27 mouse cellular contexts compared by ENCODE assay signal in the genomic region with DNA sequence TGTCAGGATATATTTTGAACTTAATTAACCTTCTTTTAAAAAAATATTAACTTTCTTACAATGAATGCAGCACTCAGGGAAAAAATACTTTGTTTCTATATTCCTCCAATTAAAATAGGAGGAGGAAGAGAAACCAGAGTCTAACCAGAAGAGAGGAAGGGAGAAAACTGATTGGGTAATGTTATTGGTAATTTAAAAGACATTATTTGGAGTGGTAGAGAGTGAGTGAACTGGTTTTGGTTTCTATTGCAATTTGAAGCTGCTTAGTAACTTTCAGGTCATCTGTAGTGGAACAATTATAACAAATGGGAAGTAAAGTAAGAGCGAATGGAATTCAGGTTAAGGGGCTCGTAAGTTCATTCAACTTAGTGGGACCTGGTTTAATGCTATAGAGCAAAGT.
"Had no signal": no experiment of that assay in that cellular context is flagged by ENCODE, and none has a peak within 500 bp of the region (broad histone marks: within the 10 kb centered on the region; RNA-seq: fewer than 3 reads in every experiment).

No protein-coding gene starts in this region.

- H3K27me3 ChIP-seq: heart, embryonic 12.5 days; hindbrain, embryonic 12.5 days; kidney, embryonic 15.5 days; limb, embryonic 13.5 days; limb, embryonic 15.5 days; liver, embryonic 12.5 days had no signal

- H3K36me3 ChIP-seq: heart, embryonic 10.5 days; heart, embryonic 12.5 days; hindbrain, embryonic 10.5 days; hindbrain, embryonic 12.5 days; kidney, embryonic 15.5 days; limb, embryonic 13.5 days; limb, embryonic 15.5 days; liver, embryonic 12.5 days had no signal

- ATAC-seq: hindbrain, embryonic 16.5 days; inflammation-experienced regulatory T-cells, adult 6 months; intestine, embryonic 16.5 days; liver, embryonic 12.5 days had no signal

- DNase-seq: gastrocnemius, postnatal 14 days; gastrocnemius, postnatal 36 days; heart, adult 18-20 months; heart, postnatal 10 days; heart, postnatal 4 days; kidney, adult 11 months; kidney, adult 2 months; kidney, adult 9 months; kidney, postnatal 14 days; kidney, postnatal 36 days; layer of hippocampus, adult 9-11 months; layer of hippocampus, postnatal 36 days; left cerebral cortex, postnatal 4 days had no signal

- H3K9me3 ChIP-seq: heart, embryonic 10.5 days; hindbrain, embryonic 10.5 days; hindbrain, embryonic 12.5 days; kidney, embryonic 15.5 days; limb, embryonic 15.5 days; liver, embryonic 12.5 days had no signal

- H3K4me3 ChIP-seq: heart, embryonic 10.5 days; heart, embryonic 12.5 days; hindbrain, embryonic 10.5 days; hindbrain, embryonic 12.5 days; kidney, embryonic 15.5 days; limb, embryonic 13.5 days; limb, embryonic 15.5 days; liver, embryonic 12.5 days had no signal

- H3K4me1 ChIP-seq: heart, embryonic 10.5 days; heart, embryonic 12.5 days; hindbrain, embryonic 10.5 days; hindbrain, embryonic 12.5 days; kidney, embryonic 15.5 days; limb, embryonic 13.5 days; limb, embryonic 15.5 days; liver, embryonic 12.5 days had no signal

- H3K9ac ChIP-seq: heart, embryonic 12.5 days; hindbrain, embryonic 12.5 days; hindbrain, embryonic 14.5 days; kidney, embryonic 15.5 days; limb, embryonic 13.5 days; limb, embryonic 15.5 days; liver, embryonic 12.5 days; liver, embryonic 14.5 days had no signal

- H3K27ac ChIP-seq: heart, embryonic 10.5 days; hindbrain, embryonic 10.5 days; hindbrain, embryonic 12.5 days; hindbrain, embryonic 14.5 days; kidney, embryonic 15.5 days; kidney, postnatal 0 days; limb, embryonic 13.5 days; limb, embryonic 15.5 days; liver, embryonic 12.5 days; liver, embryonic 14.5 days had no signal

- H3K4me2 ChIP-seq: heart, embryonic 12.5 days; hindbrain, embryonic 12.5 days; hindbrain, embryonic 14.5 days; kidney, embryonic 15.5 days; limb, embryonic 13.5 days; limb, embryonic 15.5 days; liver, embryonic 12.5 days had no signal
